Mouse (Mus musculus): ENCODE results near the gene Hacl1.
"Not testable (repeated sequence)": the region's sequence is repeated elsewhere in the genome, so short reads cannot be mapped to it uniquely, and the experiment has no call there.

Hacl1 gene

DNA sequence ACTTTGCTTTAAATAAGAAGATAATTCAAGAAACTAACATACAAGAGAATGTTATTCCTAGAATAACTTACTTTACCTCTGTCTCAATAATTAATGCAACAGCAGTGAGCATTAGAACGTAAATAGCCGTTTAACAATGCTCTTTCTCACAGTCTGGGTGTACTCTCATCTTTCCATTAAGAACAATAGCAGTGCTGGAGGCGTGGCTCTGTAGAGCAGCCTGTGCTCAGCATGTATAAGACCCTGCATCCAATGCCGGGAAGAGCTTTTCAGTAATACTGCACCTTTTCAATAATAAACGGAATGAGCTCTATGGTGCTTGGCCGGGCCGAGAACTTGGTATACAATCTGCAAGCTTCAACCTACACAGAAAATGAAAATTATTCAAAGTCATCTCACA lies 10.4 kb downstream of the Hacl1 start:
- no peak for DNase-seq (ENCODE audit: low spot score)

GRCm38 (mm10) chr14:31622748-31623147 lies 18.3 kb downstream of the Hacl1 start:
- no peak for DNase-seq (ENCODE audit: low spot score)

GRCm38 (mm10) chr14:31620591-31621223 lies 20.4 kb downstream of the Hacl1 start:
- no peak for DNase-seq (ENCODE audit: low spot score)

DNA sequence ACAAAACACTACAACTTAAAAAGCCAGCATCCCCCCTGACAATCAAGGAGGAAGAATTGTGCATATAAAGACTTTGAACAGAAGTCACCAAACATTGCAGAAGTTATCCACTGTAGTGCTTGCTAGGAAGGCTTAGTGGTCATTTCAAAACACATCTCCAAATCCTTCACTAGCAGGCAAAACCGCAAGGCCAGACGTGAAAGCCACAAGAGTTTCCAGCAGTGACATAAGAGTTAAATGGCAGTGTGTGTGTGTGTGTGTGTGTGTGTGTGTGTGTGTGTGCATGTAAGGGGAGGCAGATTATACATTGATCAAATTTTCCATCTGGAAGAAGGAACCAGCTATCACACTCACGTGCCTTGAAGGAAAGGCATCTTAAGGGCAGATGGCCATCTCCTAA lies 23.1 kb downstream of the Hacl1 start:
- no peak for DNase-seq (ENCODE audit: low spot score)

GRCm38 (mm10) chr14:31617204-31617603 lies 23.9 kb downstream of the Hacl1 start:
- DNase-seq (ENCODE audit: low spot score) = no peak

DNA sequence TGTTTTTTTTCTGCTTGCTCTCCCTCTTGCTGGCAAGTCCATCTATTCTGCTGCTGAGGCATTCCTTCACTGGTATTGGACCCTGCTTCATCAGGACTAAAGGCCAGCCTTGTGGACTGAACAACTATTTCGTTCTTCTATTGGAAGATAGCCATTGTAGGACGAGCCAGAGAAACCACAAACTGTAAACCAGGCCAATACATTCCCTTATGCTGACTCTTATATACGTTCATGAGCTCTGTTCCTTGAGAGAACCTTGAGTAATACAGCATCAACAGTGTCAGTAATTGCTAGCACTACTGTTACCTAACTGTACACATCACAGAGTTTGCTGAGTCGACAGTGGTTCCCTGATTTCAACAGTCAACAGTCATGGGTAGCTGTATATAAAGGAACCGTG lies 27.4 kb downstream of the Hacl1 start:
- no peak for DNase-seq (ENCODE audit: low spot score)

- DNase-seq (ENCODE audit: low spot score) = no peak
Observed at GRCm38 (mm10) chr14:31611986-31612385, 29.1 kb downstream of the Hacl1 start.

DNA sequence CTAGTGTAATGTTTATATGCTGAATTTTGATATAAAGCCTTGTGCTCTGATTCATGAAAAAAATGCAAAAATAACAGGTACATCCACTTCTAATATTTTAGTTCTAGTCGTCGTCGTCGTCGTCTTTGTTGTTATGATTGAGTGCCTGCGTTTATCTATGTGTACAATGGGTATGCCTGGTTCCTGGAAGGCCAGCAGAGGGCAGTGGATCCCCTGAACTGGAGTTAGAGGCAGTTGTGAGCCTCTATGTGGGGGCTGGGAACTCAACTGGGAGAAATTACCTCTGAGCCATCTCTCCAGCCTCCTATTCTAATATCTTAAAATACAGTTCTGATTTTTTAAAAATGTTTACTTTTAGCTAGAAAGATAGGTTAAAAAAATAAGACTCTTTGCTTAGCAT lies 35.6 kb downstream of the Hacl1 start:
- DNase-seq (ENCODE audit: low spot score) = no peak

GRCm38 (mm10) chr14:31604916-31605315 lies 36.2 kb downstream of the Hacl1 start:
- DNase-seq (ENCODE audit: low spot score) = no peak

GRCm38 (mm10) chr14:31602616-31602979 lies 38.5 kb downstream of the Hacl1 start:
- not testable (repeated sequence) for DNase-seq (ENCODE audit: low spot score)

DNA sequence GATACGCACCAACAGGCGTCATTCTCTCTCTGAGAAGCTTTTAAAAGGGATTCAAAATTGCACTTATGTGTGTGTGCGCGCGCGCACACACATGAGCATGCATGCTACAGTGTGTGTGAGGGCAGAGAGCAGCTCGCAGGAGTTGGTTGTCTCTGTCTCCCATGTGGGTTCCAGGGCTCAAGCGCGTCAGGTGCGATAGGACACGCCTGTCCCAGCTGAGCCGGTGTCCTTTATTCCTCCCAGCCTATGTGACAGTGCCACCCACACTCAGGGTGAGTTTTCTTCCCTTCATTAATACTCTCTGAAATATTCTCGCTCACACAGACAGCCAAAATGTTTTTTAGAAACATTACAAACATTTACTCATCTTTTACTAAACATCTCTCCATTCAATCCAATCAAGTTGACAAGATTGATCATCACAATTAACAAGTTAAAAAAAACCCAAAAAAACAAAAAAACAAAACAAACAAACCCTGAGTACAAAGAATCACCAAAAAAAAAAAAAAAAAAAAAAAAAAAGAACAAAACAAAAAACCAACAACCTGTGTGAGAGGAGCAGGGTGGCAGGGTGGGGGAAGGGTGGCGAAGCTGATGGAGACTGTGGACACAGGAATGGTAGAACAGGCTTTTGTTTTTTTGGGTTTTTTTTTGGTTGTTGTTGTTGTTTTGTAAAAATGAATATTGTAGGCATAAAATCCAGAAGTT lies 39.0 kb downstream of the Hacl1 start:
- no peak for DNase-seq (ENCODE audit: low spot score)

DNA sequence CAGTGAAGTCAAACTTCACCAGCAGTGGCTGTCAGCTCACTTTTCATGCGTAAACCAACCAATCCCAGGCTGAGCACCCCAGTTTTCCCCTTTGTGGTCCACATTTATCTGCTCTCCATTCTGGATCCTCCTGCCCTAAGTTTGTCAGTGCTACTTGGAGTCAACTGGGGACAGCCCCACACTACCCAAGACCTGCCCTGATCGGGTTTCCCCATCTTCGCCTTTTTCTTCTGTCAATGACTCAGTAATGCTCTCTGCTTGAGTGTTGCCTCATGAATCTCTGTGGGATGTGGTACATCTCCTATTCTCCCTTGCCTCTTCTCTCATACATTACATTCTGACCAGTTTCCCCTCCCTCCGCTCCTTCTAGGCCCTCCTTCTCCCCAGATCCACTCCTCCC lies 43.6 kb downstream of the Hacl1 start:
- DNase-seq (ENCODE audit: low spot score) = no peak

- DNase-seq (ENCODE audit: low spot score) = no peak
Observed at GRCm38 (mm10) chr14:31596408-31596807, 44.7 kb downstream of the Hacl1 start.

DNA sequence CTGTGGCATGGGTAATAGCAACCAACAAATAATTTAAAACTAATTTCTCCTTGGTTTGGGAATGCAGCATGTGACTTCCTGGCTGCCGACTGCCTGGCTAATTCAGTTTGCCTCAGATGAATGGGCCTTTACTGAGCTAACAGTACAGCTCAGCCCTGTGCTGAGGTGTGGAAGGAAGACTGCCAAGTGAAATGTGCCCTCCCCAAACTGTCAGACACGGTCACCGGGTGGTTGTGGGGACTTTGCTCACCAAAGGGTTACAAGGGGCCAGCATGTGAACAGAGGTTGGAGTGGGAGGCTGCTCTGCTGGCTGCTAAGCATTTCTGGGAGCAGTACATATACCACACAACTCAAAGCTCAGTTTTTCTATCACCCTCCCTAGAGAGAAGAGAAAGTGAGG lies 46.4 kb downstream of the Hacl1 start:
- DNase-seq (ENCODE audit: low spot score) = no peak

DNA sequence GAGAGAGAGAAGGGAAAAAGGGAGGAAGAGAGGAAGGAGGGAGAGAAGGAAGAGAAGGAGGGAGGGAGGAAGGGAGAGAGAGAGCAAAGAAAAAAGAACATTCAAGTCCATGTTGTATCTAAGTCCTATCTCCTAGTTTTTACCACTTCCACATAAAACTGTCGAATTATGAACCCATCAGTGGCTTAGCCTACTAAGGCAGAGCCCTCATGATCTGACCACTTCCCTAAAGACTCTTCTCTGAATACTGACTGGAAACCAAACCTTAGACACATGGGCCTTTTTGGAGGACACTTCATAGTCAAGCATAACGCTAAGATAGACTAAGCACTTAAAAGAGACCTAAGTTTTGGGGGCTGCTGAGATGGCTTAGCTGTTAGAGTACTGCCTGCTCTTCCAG lies 48.0 kb downstream of the Hacl1 start:
- no peak for DNase-seq (ENCODE audit: low spot score)

- no peak for DNase-seq (ENCODE audit: low spot score)
Observed at GRCm38 (mm10) chr14:31591243-31591642, 49.8 kb downstream of the Hacl1 start, which contains the start of gene Colq. Gene Colq (minus strand): TSS chr14:31591343.

- DNase-seq (ENCODE audit: low spot score) = no peak
Observed at GRCm38 (mm10) chr14:31586451-31586850, 54.6 kb downstream of the Hacl1 start.

- DNase-seq (ENCODE audit: low spot score) = no peak
Observed at GRCm38 (mm10) chr14:31583082-31583481, 58.0 kb downstream of the Hacl1 start.

- DNase-seq (ENCODE audit: low spot score) = no peak
Observed at GRCm38 (mm10) chr14:31577966-31578735, 62.9 kb downstream of the Hacl1 start.

GRCm38 (mm10) chr14:31576846-31577697 lies 64.0 kb downstream of the Hacl1 start:
- no peak for DNase-seq (ENCODE audit: low spot score)

- DNase-seq (ENCODE audit: low spot score) = no peak
Observed at GRCm38 (mm10) chr14:31575866-31576265, 65.2 kb downstream of the Hacl1 start.
